Mouse (Mus musculus): ENCODE measurements around the gene Slc25a33. TPM values are rescaled to one million over a fixed set of nuclear protein-coding genes. Genes with fewer than 3 reads are reported as not detected.
A peak's percentile ranks its signal among the peaks of the same experiment; 100 is the strongest.

Slc25a33 gene
- polyA plus RNA-seq, 1 experiment = 16.8 TPM

DNA sequence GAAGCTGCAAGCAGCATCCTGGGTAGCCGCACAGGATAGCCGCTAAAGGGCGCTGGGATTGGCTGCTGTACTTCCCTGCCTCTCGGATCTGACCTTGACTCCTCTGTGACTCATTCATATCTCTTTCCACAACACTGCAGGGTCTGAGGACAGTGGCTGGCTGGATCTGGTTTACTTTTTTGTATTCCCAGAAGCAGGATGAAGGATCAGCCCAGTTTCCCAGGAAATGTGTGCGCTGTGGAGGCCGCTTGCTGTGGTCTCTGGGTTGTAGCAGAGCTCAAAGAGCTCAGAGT lies 26.0 kb upstream of the Slc25a33 start:
- no peak for DNase-seq
- WGBS = 70% methylated on average over 6 of the region's 6 CpGs
- Histone ChIP-seq H3K36me3 (ENCODE audit: control insufficient read depth, insufficient read depth, low read length) (no peaks in the 10 kb centered on the region), H3K27me3 (replicated peaks; ENCODE audit: control insufficient read depth, insufficient read depth, low read length) (no peaks in the 10 kb centered on the region), H3K4me3 (ENCODE audit: insufficient read depth, low read depth, low read length) (no peak overlapping the region), H3K27ac (ENCODE audit: insufficient read depth, low read depth, low read length) (no peak overlapping the region), H3K4me1 (ENCODE audit: control insufficient read depth, insufficient read depth, low read length) (no peaks in the 10 kb centered on the region)
- TF ChIP-seq CTCF (conservative IDR thresholded peaks at IDR 0.05; ENCODE audit: insufficient read depth, insufficient read length, low read depth, low read length) (no peak), POLR2A (IDR thresholded peaks at IDR 0.05; ENCODE audit: low read depth, low read length) (no peak)

DNA sequence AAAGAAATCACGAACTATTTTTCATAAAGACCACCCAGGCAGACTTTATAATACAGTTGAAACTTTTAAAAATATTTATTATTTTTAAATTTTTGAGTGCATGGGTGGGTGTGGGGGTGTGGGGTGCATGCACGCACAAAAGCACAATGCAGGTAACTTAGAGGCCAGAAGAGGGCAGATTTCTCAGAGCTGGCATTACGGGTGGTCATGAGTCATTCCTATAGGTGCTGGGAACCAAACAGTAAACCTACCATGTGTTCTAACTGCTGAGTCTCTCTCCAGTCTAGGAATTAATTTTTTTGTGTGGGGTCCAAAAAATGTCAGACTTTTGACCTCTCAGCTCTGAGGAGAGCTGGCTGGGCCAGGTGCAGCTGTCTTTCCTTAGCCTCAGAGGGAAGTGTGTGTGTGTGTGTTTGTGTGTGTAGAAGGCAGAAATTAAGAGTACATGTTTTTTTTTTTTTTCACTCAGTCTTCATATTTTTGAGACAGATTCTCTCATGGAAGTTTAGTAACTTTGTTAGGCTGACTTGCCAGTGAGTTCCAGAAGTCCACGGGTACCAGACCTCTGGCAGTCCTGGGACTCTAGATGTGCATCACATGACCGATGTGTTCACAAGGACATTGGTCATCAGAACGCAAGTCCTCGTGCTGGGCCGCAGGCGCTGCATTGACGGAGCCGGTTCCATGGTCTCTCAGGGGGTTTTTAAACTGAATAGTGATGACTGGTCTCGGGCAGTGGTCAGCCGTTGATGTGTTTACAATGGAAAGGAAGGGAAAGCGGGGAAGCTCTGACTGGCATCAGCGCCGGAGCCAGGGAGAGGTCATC lies 25.5 kb upstream of the Slc25a33 start:
- DNase-seq = no peak
- Histone ChIP-seq H3K36me3 (ENCODE audit: control insufficient read depth, insufficient read depth, low read length) (no peaks in the 10 kb centered on the region), H3K27me3 (replicated peaks; ENCODE audit: control insufficient read depth, insufficient read depth, low read length) (no peaks in the 10 kb centered on the region), H3K4me3 (ENCODE audit: insufficient read depth, low read depth, low read length) (no peak overlapping the region), H3K4me1 (ENCODE audit: control insufficient read depth, insufficient read depth, low read length) (no peaks in the 10 kb centered on the region), H3K27ac (ENCODE audit: insufficient read depth, low read depth, low read length) (no peak overlapping the region)
- 85% methylated on average over 16 of the region's 16 CpGs for WGBS
- no peak for TF ChIP-seq CTCF (conservative IDR thresholded peaks at IDR 0.05; ENCODE audit: insufficient read depth, insufficient read length, low read depth, low read length)
- no peak for TF ChIP-seq POLR2A (IDR thresholded peaks at IDR 0.05; ENCODE audit: low read depth, low read length)

DNA sequence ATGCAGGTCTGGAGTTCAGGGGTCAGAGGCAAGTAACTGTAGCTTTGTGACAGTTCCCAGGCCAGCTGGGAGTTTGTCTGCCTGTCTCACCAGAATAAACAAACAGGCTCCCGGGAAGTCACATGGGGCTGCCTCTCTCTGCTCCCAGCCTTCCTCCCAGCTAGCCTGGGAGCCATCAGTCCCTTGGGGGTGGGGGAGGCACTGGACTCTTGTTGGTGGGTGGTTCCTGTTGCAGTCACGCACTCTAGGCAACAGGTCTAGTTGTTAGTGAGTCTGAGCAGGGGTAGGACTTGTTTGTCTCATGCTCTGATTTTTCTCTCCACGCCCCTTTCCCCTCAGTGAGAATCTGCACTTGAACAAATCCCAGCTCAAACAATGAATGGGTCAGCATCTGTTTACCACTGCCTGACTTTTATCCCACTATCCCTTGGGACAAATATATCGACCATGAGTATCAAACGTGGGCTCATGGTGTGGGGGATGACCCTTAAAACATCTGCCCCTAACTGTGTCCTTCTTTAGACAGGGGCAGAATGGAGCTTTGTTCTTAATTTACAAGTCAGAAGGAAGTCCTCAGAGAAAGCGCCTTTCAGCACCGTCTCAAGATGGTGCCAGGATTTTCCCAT lies 24.7 kb upstream of the Slc25a33 start:
- H3K27me3 ChIP-seq (replicated peaks; ENCODE audit: control insufficient read depth, insufficient read depth, low read length) = no peaks in the 10 kb centered on the region
- no peak overlapping the region for H3K27ac ChIP-seq (ENCODE audit: insufficient read depth, low read depth, low read length)
- H3K36me3 ChIP-seq (ENCODE audit: control insufficient read depth, insufficient read depth, low read length) = no peaks in the 10 kb centered on the region
- no peak overlapping the region for H3K4me3 ChIP-seq (ENCODE audit: insufficient read depth, low read depth, low read length)
- WGBS = 50% methylated on average over 7 of the region's 7 CpGs
- peak; percentile 49 for DNase-seq
- TF ChIP-seq POLR2A (IDR thresholded peaks at IDR 0.05; ENCODE audit: low read depth, low read length) = no peak
- TF ChIP-seq CTCF (conservative IDR thresholded peaks at IDR 0.05; ENCODE audit: insufficient read depth, insufficient read length, low read depth, low read length) = no peak
- H3K4me1 ChIP-seq (ENCODE audit: control insufficient read depth, insufficient read depth, low read length) = peaks cover under 1% of the 10 kb centered on the region; the same call in 1 of the 2 replicates

GRCm38 (mm10) chr4:149798116-149798515 lies 24.0 kb upstream of the Slc25a33 start:
- Histone ChIP-seq H3K27me3 (replicated peaks; ENCODE audit: control insufficient read depth, insufficient read depth, low read length) (no peaks in the 10 kb centered on the region), H3K4me1 (ENCODE audit: control insufficient read depth, insufficient read depth, low read length) (peaks cover 5% of the 10 kb centered on the region; the same call in 1 of the 2 replicates), H3K36me3 (ENCODE audit: control insufficient read depth, insufficient read depth, low read length) (no peaks in the 10 kb centered on the region), H3K27ac (ENCODE audit: insufficient read depth, low read depth, low read length) (0 out of 2 replicates have a peak overlapping the region, but pooled peaks have one; percentile 47), H3K4me3 (ENCODE audit: insufficient read depth, low read depth, low read length) (no peak overlapping the region)
- TF ChIP-seq CTCF (conservative IDR thresholded peaks at IDR 0.05; ENCODE audit: insufficient read depth, insufficient read length, low read depth, low read length) (no peak), POLR2A (IDR thresholded peaks at IDR 0.05; ENCODE audit: low read depth, low read length) (no peak)
- 70% methylated on average over 2 of the region's 2 CpGs for WGBS
- DNase-seq = no peak

GRCm38 (mm10) chr4:149797220-149797610 lies 23.1 kb upstream of the Slc25a33 start:
- WGBS = 79% methylated on average over 1 of the region's 1 CpGs
- H3K27me3 ChIP-seq (replicated peaks; ENCODE audit: control insufficient read depth, insufficient read depth, low read length) = no peaks in the 10 kb centered on the region
- H3K36me3 ChIP-seq (ENCODE audit: control insufficient read depth, insufficient read depth, low read length) = no peaks in the 10 kb centered on the region
- no peak overlapping the region for H3K4me3 ChIP-seq (ENCODE audit: insufficient read depth, low read depth, low read length)
- peaks cover 9% of the 10 kb centered on the region; the same call in 1 of the 2 replicates for H3K4me1 ChIP-seq (ENCODE audit: control insufficient read depth, insufficient read depth, low read length)
- no peak overlapping the region for H3K27ac ChIP-seq (ENCODE audit: insufficient read depth, low read depth, low read length)
- no peak for TF ChIP-seq CTCF (conservative IDR thresholded peaks at IDR 0.05; ENCODE audit: insufficient read depth, insufficient read length, low read depth, low read length)
- no peak for TF ChIP-seq POLR2A (IDR thresholded peaks at IDR 0.05; ENCODE audit: low read depth, low read length)
- DNase-seq = no peak

DNA sequence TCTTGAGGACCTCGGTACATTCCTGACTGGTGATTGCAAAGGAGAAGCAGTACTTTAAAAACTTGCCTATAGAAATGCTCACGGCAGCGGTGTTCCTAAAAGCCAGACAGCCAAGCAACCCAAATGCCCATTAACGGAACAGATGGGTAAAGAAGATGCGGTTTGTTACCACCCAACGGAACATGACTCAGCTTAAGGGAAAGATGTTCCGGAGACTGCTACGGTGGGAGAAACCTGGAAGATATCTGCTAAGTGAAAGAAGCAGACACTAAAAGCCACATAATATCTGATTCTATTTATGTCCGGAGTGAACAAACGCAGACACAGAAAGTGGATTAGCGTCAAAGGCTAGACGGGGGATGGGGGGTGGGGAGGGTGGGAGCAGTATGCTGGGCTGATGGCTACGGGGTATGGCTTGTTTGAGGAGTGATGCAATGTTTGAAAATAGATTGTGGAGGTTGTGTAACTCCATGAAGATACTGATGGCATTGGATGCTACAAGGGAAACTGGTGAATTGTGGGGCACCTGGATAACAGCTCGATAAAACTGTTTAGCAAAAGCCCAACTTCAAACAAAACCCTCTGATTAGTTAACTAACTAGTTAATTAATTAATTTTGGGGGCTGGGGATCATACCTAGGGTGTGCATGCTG lies 22.6 kb upstream of the Slc25a33 start:
- H3K4me3 ChIP-seq (ENCODE audit: insufficient read depth, low read depth, low read length) = no peak overlapping the region
- no peak overlapping the region for H3K27ac ChIP-seq (ENCODE audit: insufficient read depth, low read depth, low read length)
- DNase-seq = no peak
- H3K4me1 ChIP-seq (ENCODE audit: control insufficient read depth, insufficient read depth, low read length) = peaks cover 14% of the 10 kb centered on the region; the same call in 1 of the 2 replicates
- WGBS = 87% methylated on average over 14 of the region's 14 CpGs
- H3K27me3 ChIP-seq (replicated peaks; ENCODE audit: control insufficient read depth, insufficient read depth, low read length) = no peaks in the 10 kb centered on the region
- no peak for TF ChIP-seq POLR2A (IDR thresholded peaks at IDR 0.05; ENCODE audit: low read depth, low read length)
- no peak for TF ChIP-seq CTCF (conservative IDR thresholded peaks at IDR 0.05; ENCODE audit: insufficient read depth, insufficient read length, low read depth, low read length)
- no peaks in the 10 kb centered on the region for H3K36me3 ChIP-seq (ENCODE audit: control insufficient read depth, insufficient read depth, low read length)

GRCm38 (mm10) chr4:149794966-149795477 lies 20.9 kb upstream of the Slc25a33 start:
- 89% methylated on average over 7 of the region's 7 CpGs for WGBS
- Histone ChIP-seq H3K36me3 (ENCODE audit: control insufficient read depth, insufficient read depth, low read length) (no peaks in the 10 kb centered on the region), H3K4me3 (ENCODE audit: insufficient read depth, low read depth, low read length) (no peak overlapping the region), H3K27me3 (replicated peaks; ENCODE audit: control insufficient read depth, insufficient read depth, low read length) (no peaks in the 10 kb centered on the region), H3K4me1 (ENCODE audit: control insufficient read depth, insufficient read depth, low read length) (peaks cover 21% of the 10 kb centered on the region), H3K27ac (ENCODE audit: insufficient read depth, low read depth, low read length) (no peak overlapping the region)
- TF ChIP-seq POLR2A (IDR thresholded peaks at IDR 0.05; ENCODE audit: low read depth, low read length) (no peak), CTCF (conservative IDR thresholded peaks at IDR 0.05; ENCODE audit: insufficient read depth, insufficient read length, low read depth, low read length) (no peak)
- no peak for DNase-seq

Measured in kidney, adult 2 months (tissue).